Mouse (Mus musculus): Measurements from ENCODE around the gene Lgr6.

DNA sequence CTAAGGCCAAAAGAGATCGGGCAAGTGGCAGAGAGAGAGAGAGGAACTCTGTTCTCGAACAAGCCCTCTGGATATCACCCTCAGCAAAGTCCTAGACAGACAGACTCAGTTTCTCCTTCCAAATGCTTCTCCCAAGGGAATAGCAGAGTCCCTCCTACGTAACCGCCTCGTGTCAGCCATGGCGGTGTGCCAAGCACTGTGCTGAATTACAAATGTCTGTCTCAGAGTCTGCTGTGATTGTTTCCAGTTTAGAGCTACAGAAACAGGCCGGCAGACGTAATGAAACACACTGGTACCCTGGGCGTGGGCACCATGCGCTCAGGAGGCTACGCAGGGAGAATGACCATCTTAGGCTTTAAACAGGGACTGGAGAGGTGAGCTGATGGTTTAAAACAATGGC lies 8.8 kb downstream of the Lgr6 start:
- TF ChIP-seq POLR2A (IDR thresholded peaks at IDR 0.05; ENCODE audit: low read depth, low read length) (no peak), CTCF (IDR thresholded peaks at IDR 0.05; ENCODE audit: borderline replicate concordance, insufficient read depth, low read length) (no peak)

Measured in embryonic fibroblast, embryonic 13.5 days (primary cell).